9 mouse cellular contexts compared by ENCODE assay signal in the genomic region with DNA sequence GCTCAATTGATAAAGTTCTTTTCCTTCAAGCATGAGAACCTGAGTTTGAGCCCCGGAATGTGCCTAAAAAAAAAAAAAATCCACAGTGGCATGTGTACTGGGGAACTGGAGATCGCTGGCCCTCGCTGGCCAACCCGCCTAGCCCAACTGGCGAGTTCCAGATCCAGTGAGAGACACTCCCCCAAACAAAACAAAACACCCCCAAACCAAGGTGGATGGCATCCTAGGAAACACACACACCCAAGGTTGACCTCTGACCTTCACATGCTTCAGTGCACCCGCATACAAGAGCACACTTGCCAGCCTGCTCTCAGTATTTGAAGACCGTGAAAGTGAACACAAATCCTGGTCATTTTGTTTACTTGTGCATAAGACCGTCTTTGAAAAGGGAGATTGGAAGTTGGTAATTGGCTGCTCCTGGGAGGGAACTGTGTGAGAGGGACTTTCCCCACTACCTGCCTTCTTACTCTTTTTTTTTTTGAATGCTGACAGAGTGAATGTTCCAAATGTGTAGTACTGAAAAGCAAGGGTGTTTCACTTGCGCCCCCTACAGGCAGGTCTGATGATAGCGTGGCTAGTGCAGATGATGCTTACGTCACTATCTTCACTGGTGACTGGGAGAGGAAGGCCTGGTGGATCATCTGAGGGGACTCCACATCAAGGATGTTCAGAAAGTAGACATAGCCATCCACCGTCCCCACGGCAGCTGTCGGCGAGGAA. TPM values are rescaled to one million over a fixed set of nuclear protein-coding genes. Genes with fewer than 3 reads are reported as not detected.
A peak's percentile ranks its signal among the peaks of the same experiment; 100 is the strongest.
DNase-seq lines count a peak whose midpoint lies in the region; ATAC-seq and TF ChIP-seq lines count a peak whose summit lies in the region.
"Had no signal": no experiment of that assay in that cellular context is flagged by ENCODE, and none has a peak within 500 bp of the region (broad histone marks: within the 10 kb centered on the region; RNA-seq: fewer than 3 reads in every experiment).

No protein-coding gene starts in this region.

- H3K36me3 ChIP-seq in forebrain, postnatal 0 days (ENCODE audit: insufficient read depth), result no peaks in the 10 kb centered on the region
- H3K36me3 ChIP-seq in forebrain, embryonic 15.5 days, result no peaks in the 10 kb centered on the region
- no peaks in the 10 kb centered on the region for H3K36me3 ChIP-seq in heart, postnatal 0 days (replicated peaks; ENCODE audit: control insufficient read depth, insufficient read depth, low read length)
- no peaks in the 10 kb centered on the region for H3K36me3 ChIP-seq in midbrain, postnatal 0 days (ENCODE audit: insufficient read depth, low read length)
- no peaks in the 10 kb centered on the region for H3K36me3 ChIP-seq in splenic B cell, adult 2 months (ENCODE audit: control insufficient read depth, insufficient read depth, low read length, poor library complexity, severe bottlenecking)
- H3K36me3 ChIP-seq: neural tube, embryonic 12.5 days had no signal

- no peak overlapping the region for H3K27ac ChIP-seq in forebrain, postnatal 0 days (ENCODE audit: low read depth, low read length)
- H3K27ac ChIP-seq in forebrain, embryonic 15.5 days (replicated peaks), result no peak overlapping the region
- no peak overlapping the region for H3K27ac ChIP-seq in heart, postnatal 0 days (ENCODE audit: low read depth)
- no peak overlapping the region for H3K27ac ChIP-seq in midbrain, postnatal 0 days (ENCODE audit: low read depth, low read length)
- H3K27ac ChIP-seq: neural tube, embryonic 12.5 days had no signal

- WGBS in forebrain, postnatal 0 days, result 30% methylated on average over 15 of the region's 15 CpGs
- WGBS in forebrain, embryonic 15.5 days, result 29% methylated on average over 15 of the region's 15 CpGs
- 51% methylated on average over 15 of the region's 15 CpGs for WGBS in heart, postnatal 0 days
- WGBS in midbrain, postnatal 0 days, result 35% methylated on average over 15 of the region's 15 CpGs

- TF ChIP-seq CTCF in forebrain, postnatal 0 days (IDR thresholded peaks at IDR 0.05; ENCODE audit: low read depth), result peak; percentile 67
- peak; percentile 69 for TF ChIP-seq CTCF in heart, postnatal 0 days (IDR thresholded peaks at IDR 0.05; ENCODE audit: low read depth)
- peak; percentile 70 for TF ChIP-seq CTCF in midbrain, postnatal 0 days (IDR thresholded peaks at IDR 0.05)

- H3K9me3 ChIP-seq in forebrain, postnatal 0 days (ENCODE audit: low read length), result no peaks in the 10 kb centered on the region
- no peaks in the 10 kb centered on the region for H3K9me3 ChIP-seq in forebrain, embryonic 15.5 days
- H3K9me3 ChIP-seq in heart, postnatal 0 days (replicated peaks; ENCODE audit: control insufficient read depth, low read length), result no peaks in the 10 kb centered on the region
- no peaks in the 10 kb centered on the region for H3K9me3 ChIP-seq in midbrain, postnatal 0 days (ENCODE audit: low read length)
- H3K9me3 ChIP-seq: neural tube, embryonic 12.5 days had no signal

- ATAC-seq in forebrain, postnatal 0 days, result no peak
- no peak for ATAC-seq in forebrain, embryonic 15.5 days (replicated peaks)
- ATAC-seq in activated CD4-positive, CD25-positive, alpha-beta regulatory T cell, adult 4 months, result peak; percentile 61
- peak; percentile 39; the same call in 1 of the 2 replicates for ATAC-seq in heart, postnatal 0 days (ENCODE audit: insufficient read depth, low read depth)
- ATAC-seq in midbrain, postnatal 0 days (ENCODE audit: low FRiP score), result no peak

- no peak overlapping the region for H3K4me2 ChIP-seq in forebrain, postnatal 0 days (ENCODE audit: low read depth)
- no peak overlapping the region for H3K4me2 ChIP-seq in forebrain, embryonic 15.5 days (replicated peaks)
- no peak overlapping the region for H3K4me2 ChIP-seq in heart, postnatal 0 days (ENCODE audit: low read depth, low read length)
- H3K4me2 ChIP-seq in midbrain, postnatal 0 days (ENCODE audit: low read depth, low read length, poor library complexity, severe bottlenecking), result no peak overlapping the region
- H3K4me2 ChIP-seq: neural tube, embryonic 12.5 days had no signal

- no peaks in the 10 kb centered on the region for H3K27me3 ChIP-seq in forebrain, postnatal 0 days (ENCODE audit: insufficient read depth, low read length)
- no peaks in the 10 kb centered on the region for H3K27me3 ChIP-seq in forebrain, embryonic 15.5 days
- H3K27me3 ChIP-seq in heart, postnatal 0 days (ENCODE audit: control insufficient read depth, insufficient read depth, low read length), result no peaks in the 10 kb centered on the region
- H3K27me3 ChIP-seq in midbrain, postnatal 0 days (ENCODE audit: insufficient read depth, low read length), result no peaks in the 10 kb centered on the region
- H3K27me3 ChIP-seq in splenic B cell, adult 2 months (ENCODE audit: control insufficient read depth, insufficient read depth, low read length, poor library complexity, severe bottlenecking), result no peaks in the 10 kb centered on the region
- H3K27me3 ChIP-seq: neural tube, embryonic 12.5 days had no signal

- no peak for DNase-seq in forebrain, postnatal 0 days
- DNase-seq in embryo, embryonic 10 days (ENCODE audit: low spot score), result peak; percentile 81
- peak; percentile 37 for DNase-seq in heart, postnatal 0 days (ENCODE audit: low spot score)
- peak; percentile 76 to 80 for DNase-seq in left cerebral cortex, adult 18-20 months (ENCODE audit: low spot score in 2 of 2)
- DNase-seq in midbrain, postnatal 0 days (ENCODE audit: low spot score), result peak; percentile 31
- peak; percentile 74 for DNase-seq in splenic B cell, adult 2 months (ENCODE audit: low read depth, low spot score)

- H3K9ac ChIP-seq in forebrain, postnatal 0 days, result no peak overlapping the region
- no peak overlapping the region for H3K9ac ChIP-seq in forebrain, embryonic 15.5 days (replicated peaks)
- H3K9ac ChIP-seq in heart, postnatal 0 days (replicated peaks; ENCODE audit: low read depth, low read length), result no peak overlapping the region
- H3K9ac ChIP-seq in midbrain, postnatal 0 days (replicated peaks; ENCODE audit: low read length, poor library complexity, severe bottlenecking), result no peak overlapping the region
- H3K9ac ChIP-seq: neural tube, embryonic 12.5 days had no signal

- no peak for TF ChIP-seq EP300 in heart, postnatal 0 days (IDR thresholded peaks at IDR 0.05; ENCODE audit: low read depth)

- H3K4me3 ChIP-seq in forebrain, postnatal 0 days (ENCODE audit: low read depth, low read length), result no peak overlapping the region
- H3K4me3 ChIP-seq in forebrain, embryonic 15.5 days, result no peak overlapping the region
- no peak overlapping the region for H3K4me3 ChIP-seq in heart, postnatal 0 days (ENCODE audit: low read depth, low read length)
- no peak overlapping the region for H3K4me3 ChIP-seq in midbrain, postnatal 0 days (ENCODE audit: low read depth, low read length)
- H3K4me3 ChIP-seq: neural tube, embryonic 12.5 days had no signal

- H3K4me1 ChIP-seq in forebrain, postnatal 0 days (ENCODE audit: insufficient read depth), result no peaks in the 10 kb centered on the region
- 0 out of 2 replicates have a peak, but pooled peaks cover 4% of the 10 kb centered on the region for H3K4me1 ChIP-seq in forebrain, embryonic 15.5 days
- no peaks in the 10 kb centered on the region for H3K4me1 ChIP-seq in heart, postnatal 0 days (ENCODE audit: control insufficient read depth, insufficient read depth)
- no peaks in the 10 kb centered on the region for H3K4me1 ChIP-seq in midbrain, postnatal 0 days (ENCODE audit: insufficient read depth, low read length)

RNA-seq across cellular contexts. Expression of a gene that starts 59.6 kb away (rescaled TPM):
- 120 and 187 TPM in 2 replicates for total RNA-seq in forebrain, postnatal 0 days (2014; rRNA removed)
- 166 and 184 TPM in 2 replicates for polyA plus RNA-seq in forebrain, postnatal 0 days (2015; fragmentation: Nextera tagmentation; extraction: Ambion mirVana)
- polyA plus RNA-seq in forebrain, embryonic 15.5 days (2015; fragmentation: Nextera tagmentation; extraction: Ambion mirVana), result 98.9 and 110 TPM in 2 replicates
- 10 to 100 TPM; 27.1 to 29.5 TPM for polyA plus RNA-seq in activated CD4-positive, CD25-positive, alpha-beta regulatory T cell, adult 4 months (2017; shearing (Covaris generic))
- 136 and 146 TPM in 2 replicates for total RNA-seq in heart, postnatal 0 days (2014; rRNA removed; ENCODE audit: low replicate concordance)
- 127 and 140 TPM in 2 replicates for polyA plus RNA-seq in heart, postnatal 0 days (2015; fragmentation: Nextera tagmentation; extraction: Ambion mirVana)
- 10 to 100 TPM; 39.4 to 41.8 TPM for total RNA-seq in left cerebral cortex, adult 18-20 months (2021)
- total RNA-seq in midbrain, postnatal 0 days (2014; rRNA removed), result 95.4 and 142 TPM in 2 replicates
- polyA plus RNA-seq in midbrain, postnatal 0 days (2015; fragmentation: Nextera tagmentation; extraction: Ambion mirVana), result 148 and 152 TPM in 2 replicates

Comparison
In these comparisons a context has a peak if more than half of its experiments do, and no peak if none do; other contexts are left out.
1. ATAC-seq: peak in activated CD4-positive, CD25-positive, alpha-beta regulatory T cell, adult 4 months (single experiment) and heart, postnatal 0 days (single experiment); none in forebrain, postnatal 0 days (single experiment), forebrain, embryonic 15.5 days (single experiment) and midbrain, postnatal 0 days (single experiment).
2. Peak in every context shown above with its lines, with median percentiles within 50 percentile points of each other: CTCF ChIP-seq.